Mouse (Mus musculus): ENCODE results near the gene Dnm2. TPM values are rescaled to one million over a fixed set of nuclear protein-coding genes. Genes with fewer than 3 reads are reported as not detected.

Gene Dnm2
- total RNA-seq, 2 experiments from 2014 or later, result 56.1 to 61.0 TPM

DNA sequence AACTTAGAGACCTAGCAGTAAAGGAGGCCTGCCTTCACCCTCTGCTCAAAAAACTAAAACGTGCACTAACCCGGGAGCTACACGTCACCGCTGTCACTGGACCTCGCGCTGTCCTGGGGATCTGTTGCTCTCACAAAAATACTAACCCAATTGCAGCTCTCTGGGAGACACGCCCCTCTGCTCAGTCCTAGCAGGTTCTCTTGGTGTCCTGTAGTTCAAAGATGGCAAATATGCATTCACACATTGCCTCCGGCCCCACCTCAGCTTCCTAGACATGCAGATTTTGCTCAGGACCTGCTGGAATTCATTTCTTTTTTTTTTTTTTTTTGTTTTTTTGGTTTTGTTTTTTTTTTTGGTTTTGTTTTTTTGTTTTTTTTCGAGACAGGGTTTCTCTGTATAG lies 66.0 kb downstream of the Dnm2 start:
- H3K27ac ChIP-seq, result no peak overlapping the region
- DNase-seq (ENCODE audit: extremely low spot score in 1 of 2, low spot score in 2 of 2), result no peak

DNA sequence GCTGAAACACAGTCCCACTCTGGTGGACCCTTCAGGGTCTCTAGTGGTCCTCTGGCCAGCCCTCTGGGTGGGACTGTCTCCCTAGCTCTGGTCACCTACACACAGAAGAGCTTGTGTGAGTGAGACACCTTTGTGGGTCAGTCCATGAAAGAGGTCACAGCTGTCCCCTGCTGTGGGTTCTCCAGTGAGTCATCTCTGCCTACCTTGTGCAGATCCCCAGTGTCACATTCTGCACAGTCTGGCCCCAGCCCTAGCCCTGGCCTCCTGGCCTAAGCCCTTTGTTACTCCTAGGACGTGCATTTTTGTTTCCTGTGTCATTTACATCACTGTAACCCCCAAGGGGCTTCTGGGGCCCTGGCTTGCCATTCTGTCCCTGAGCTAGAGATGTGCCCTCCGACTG lies 69.2 kb downstream of the Dnm2 start:
- no peak for TF ChIP-seq CTCF (IDR thresholded peaks at IDR 0.05)
- DNase-seq (ENCODE audit: extremely low spot score in 1 of 2, low spot score in 2 of 2), result no peak
- intact Hi-C loops (cut with DNase I), result no loop called here
- H3K27ac ChIP-seq, result peak overlapping the region; percentile 67
- H3K4me3 ChIP-seq, result no peak overlapping the region

More for the DNA sequence above, 66.0 kb downstream of the Dnm2 start:
- TF ChIP-seq CTCF (IDR thresholded peaks at IDR 0.05), result no peak
- H3K4me3 ChIP-seq, result no peak overlapping the region
- intact Hi-C loops (cut with DNase I), result no loop called here

DNA sequence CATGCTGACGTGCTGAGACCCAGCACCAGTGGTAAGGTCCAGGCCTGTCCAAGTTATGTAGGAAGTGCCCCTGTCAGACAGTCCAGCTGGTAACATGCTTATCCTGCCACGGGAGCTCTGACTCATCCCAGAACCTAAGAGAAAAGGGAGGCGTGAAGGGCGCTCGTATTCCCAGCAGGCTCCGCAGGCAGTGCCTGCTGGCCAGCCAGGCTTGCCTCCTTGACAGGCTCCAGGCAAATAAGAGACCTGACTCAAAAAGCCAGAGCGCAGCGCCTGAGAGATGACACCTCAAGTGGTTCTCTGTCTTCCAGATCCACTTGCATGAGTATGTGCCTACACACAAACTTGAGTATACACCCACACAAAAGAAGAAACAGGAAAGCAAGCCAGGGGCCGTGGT lies 70.0 kb downstream of the Dnm2 start:
- H3K27ac ChIP-seq, result peak overlapping the region; percentile 67
- DNase-seq (ENCODE audit: extremely low spot score in 1 of 2, low spot score in 2 of 2), result no peak
- intact Hi-C loops (cut with DNase I), result no loop called here
- no peak for TF ChIP-seq CTCF (IDR thresholded peaks at IDR 0.05)
- no peak overlapping the region for H3K4me3 ChIP-seq

DNA sequence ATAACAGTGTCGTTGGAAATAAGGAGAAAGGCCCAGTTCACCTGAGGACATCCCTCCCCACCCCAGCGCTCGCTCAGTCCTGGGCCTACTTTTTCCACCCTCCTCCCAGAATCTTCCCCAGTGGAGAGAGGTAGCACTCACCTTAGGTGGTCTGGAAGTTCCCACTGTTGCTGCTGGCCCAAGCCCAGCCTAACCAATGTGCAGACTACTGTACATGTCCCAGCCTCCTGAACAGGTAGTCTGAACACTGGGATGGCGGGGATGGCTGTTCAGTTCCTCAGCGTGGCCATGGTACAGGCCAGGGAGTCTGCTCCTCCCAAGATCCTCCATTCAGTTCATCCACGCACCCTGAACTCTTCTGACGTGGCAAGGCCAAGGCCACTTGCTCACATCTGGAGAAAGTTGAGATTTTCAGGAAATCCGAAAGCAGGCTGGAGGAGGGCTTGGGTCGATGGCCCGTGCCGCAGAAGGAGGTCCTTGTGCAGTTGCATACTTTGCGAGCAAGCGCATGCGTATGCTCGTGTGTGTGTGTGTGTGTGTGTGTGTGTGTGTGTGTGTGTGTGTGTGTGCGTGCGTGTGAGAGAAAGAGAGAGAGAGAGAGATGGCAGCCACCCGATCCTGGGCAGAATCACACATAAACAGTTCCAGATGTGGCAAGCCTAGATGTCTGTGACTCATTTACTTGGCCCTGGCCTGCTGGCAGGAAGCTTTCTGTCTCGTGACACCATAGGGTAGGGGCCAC lies 71.8 kb downstream of the Dnm2 start:
- no peak overlapping the region for H3K4me3 ChIP-seq
- no peak overlapping the region for H3K27ac ChIP-seq
- intact Hi-C loops (cut with DNase I), result no loop called here
- DNase-seq (ENCODE audit: extremely low spot score in 1 of 2, low spot score in 2 of 2), result no peak
- no peak for TF ChIP-seq CTCF (IDR thresholded peaks at IDR 0.05)

DNA sequence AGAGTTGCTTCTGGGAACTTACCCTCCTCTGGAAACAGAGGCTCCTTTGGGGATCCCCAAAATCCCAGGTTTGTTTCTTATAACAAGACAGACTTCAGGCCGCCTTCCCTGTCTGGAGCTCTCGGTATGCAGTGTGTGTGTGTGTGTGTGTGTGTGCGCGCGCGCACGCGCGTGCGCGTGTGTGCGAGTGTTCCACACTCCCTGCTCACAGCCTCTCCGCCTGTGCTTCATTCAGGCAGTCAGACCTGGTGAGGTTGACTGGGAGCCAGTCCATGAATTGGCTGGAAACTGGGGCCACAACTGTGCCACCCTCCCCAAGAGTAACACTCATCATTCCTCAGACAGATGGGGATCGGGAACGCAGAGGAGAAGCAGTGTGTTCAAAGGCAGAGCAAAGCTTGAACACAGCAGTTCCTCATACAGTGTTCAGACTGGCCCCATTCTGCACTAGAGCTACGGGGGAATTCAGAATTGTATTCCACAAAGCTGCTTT lies 72.4 kb downstream of the Dnm2 start:
- DNase-seq (ENCODE audit: extremely low spot score in 1 of 2, low spot score in 2 of 2), result no peak
- no peak overlapping the region; the same call in 1 of the 2 replicates for H3K27ac ChIP-seq
- TF ChIP-seq CTCF (IDR thresholded peaks at IDR 0.05), result no peak
- no peak overlapping the region for H3K4me3 ChIP-seq
- intact Hi-C loops (cut with DNase I), result no loop called here

DNA sequence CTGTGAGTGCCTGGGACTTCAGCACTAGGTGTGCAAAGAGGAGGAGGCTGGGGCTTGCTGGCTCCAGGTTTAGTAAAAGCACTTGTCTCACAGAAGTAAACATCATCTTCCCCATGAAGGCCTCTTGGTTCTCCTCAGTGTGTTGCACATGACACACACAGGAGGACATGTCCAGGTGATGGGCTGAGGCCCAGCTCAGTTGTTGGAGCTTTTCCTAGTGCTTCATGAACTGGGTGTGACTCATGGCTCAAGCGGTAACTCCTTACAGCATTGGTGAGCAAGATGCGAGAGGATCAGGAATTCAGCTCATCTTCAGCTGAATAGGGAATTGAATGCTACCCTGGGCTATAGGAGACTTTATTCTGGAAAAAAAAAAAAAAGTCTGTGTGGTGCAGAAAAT lies 73.0 kb downstream of the Dnm2 start:
- intact Hi-C loops (cut with DNase I), result no loop called here
- no peak overlapping the region; the same call in 1 of the 2 replicates for H3K27ac ChIP-seq
- TF ChIP-seq CTCF (IDR thresholded peaks at IDR 0.05), result no peak
- no peak for DNase-seq (ENCODE audit: extremely low spot score in 1 of 2, low spot score in 2 of 2)
- H3K4me3 ChIP-seq, result no peak overlapping the region

DNA sequence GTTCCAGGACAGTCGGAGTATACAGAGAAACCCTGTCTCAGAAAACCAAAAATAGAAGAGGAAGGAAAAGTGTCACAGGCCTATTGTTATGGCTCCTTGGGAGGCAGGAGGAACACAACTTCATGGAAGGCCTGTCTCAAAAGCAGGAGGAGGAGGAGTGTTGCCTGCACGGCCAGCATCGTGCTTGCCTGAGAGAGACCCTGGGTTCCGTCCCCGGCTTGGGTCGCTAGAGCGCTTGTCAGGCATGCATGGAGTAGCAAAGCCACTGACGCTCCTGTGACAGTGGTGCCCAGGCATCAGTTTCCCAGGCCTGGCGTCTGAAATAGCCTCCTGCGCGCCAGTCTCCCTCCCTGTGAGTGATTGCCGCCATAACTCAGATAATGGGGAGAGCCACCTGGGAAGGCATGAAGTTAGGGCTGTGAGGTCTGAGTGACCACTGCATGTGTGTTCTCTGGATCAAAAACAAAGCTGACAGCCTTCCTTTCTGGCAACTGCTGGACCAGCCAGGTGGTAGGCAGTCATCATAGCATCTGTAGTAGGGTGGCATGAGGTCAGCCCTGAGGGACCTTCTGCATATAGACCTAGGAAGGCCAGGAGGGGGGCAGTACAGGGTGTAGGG lies 73.7 kb downstream of the Dnm2 start:
- intact Hi-C loops (cut with DNase I), result no loop called here
- DNase-seq (ENCODE audit: extremely low spot score in 1 of 2, low spot score in 2 of 2), result no peak
- no peak for TF ChIP-seq CTCF (IDR thresholded peaks at IDR 0.05)
- Histone ChIP-seq H3K27ac (no peak overlapping the region), H3K4me3 (no peak overlapping the region)

DNA sequence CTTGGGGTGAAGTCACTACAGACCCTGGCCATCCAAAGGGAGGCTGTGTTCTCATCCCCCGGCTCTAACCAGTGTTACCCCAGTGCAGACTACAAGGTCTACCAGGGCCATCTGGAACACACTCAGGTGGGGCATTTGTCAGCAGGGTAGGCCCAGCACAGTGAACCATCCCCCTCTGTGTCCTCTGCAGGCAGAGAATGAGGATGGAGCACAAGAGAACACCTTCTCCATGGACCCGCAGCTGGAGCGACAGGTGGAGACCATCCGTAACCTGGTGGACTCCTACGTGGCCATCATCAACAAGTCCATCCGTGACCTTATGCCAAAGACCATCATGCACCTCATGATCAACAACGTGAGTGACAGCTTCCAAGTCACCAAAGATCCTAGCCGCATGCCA lies 78.6 kb downstream of the Dnm2 start:
- H3K4me3 ChIP-seq, result no peak overlapping the region
- intact Hi-C loops (cut with DNase I), result no loop called here
- no peak overlapping the region for H3K27ac ChIP-seq
- no peak for TF ChIP-seq CTCF (IDR thresholded peaks at IDR 0.05)
- no peak for DNase-seq (ENCODE audit: extremely low spot score in 1 of 2, low spot score in 2 of 2)

DNA sequence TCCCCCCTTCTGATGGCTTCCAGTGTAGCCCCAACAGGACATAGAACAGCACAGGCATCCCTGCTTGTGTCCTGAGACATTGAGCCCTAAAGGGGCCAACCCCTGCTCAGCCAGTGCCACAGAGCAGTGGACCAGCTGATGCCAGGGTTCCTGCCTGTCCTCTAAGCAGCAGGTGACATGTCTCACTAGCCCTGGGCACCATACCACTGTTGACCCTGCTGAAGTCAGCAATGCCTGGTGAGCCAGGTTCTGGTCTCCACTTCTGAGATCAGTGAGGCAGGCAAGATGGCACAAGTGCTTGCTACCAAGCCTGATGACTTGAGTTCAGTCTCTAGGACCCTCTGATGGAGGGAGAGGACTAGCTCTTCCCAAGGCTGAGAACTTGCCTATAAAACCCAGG lies 81.1 kb downstream of the Dnm2 start:
- no peak overlapping the region for H3K4me3 ChIP-seq
- TF ChIP-seq CTCF (IDR thresholded peaks at IDR 0.05), result no peak
- no peak overlapping the region for H3K27ac ChIP-seq
- intact Hi-C loops (cut with DNase I), result no loop called here
- DNase-seq (ENCODE audit: extremely low spot score in 1 of 2, low spot score in 2 of 2), result no peak

DNA sequence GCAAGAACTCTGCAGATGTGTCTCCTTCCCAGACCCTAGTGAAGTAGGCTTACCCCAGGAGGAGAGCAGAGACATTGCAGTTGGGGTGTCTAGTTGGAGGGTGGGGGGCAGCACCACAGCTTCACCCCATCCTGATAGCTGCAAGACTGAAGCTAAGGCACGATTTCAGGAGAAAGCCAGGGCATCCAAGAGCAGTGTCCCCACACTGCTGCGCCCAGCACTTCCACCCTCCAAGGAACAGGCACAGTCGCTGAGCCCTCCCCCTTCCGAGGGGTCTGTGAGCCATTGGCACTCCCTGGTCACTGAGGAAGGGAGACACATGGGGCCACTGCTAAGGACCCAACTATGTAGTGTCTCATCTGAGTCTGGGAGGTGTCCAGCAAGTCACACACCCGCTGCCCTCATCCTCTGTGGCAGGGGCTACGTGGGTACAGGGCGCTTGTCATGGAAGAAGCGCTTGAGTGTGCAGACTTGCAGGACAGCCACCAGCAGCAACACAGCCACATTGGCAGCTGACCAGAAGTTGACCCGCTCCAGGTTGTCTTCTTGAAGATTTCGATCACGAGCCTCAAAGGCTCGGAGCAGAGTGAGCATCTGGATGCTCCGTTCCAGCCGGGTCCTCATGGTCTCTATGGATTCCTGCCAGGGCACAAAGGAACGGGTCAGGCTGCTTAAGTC lies 83.2 kb downstream of the Dnm2 start:
- no peak for DNase-seq (ENCODE audit: extremely low spot score in 1 of 2, low spot score in 2 of 2)

DNA sequence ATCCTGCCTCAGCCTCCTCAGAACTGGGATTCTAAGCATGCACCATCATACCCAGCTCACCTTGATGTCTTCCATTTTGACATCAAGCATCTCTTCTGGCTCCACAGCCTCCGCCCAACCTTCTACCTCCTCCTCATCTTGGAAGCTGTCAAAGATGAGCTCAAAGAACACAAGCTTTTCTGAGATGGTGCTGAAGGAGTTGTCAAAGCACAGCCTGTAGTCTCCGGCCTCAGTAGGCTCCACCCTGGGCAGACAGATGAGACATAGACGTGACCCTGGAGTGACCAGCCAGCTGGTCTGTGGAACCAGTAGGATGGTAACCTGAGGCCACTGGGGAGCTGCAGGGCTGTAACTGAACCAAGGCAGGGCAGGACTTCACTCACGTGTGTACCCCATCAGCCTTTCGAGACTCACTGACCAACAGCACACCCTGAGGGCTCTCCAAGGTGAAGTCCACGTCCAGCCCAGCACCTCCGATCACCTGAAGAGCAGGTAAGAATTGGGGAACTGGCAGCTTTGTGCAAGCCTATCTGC lies 84.2 kb downstream of the Dnm2 start:
- no peak for DNase-seq (ENCODE audit: extremely low spot score in 1 of 2, low spot score in 2 of 2)
- TF ChIP-seq CTCF (IDR thresholded peaks at IDR 0.05), result no peak
- Histone ChIP-seq H3K4me3 (peak overlapping the region; percentile 74), H3K27ac (0 out of 2 replicates have a peak overlapping the region, but pooled peaks have one; percentile 7)
- intact Hi-C loops (cut with DNase I), result no loop called here

More for the DNA sequence above, 83.2 kb downstream of the Dnm2 start:
- Histone ChIP-seq H3K4me3 (no peak overlapping the region), H3K27ac (no peak overlapping the region)
- TF ChIP-seq CTCF (IDR thresholded peaks at IDR 0.05), result no peak; the same call in 1 of the 2 replicates
- intact Hi-C loops (cut with DNase I), result no loop called here
